Mouse (Mus musculus) myocyte (in vitro differentiated cells): ENCODE data around the gene Slc39a1.
A peak's percentile ranks its signal among the peaks of the same experiment; 100 is the strongest.

Source experiments
- CEBPB ChIP-seq: IDR thresholded peaks from 2 replicates; pipeline ENCODE4 v1.6.1; 2011; ENCODE audit warnings: mild to moderate bottlenecking, moderate library complexity; ENCODE audit not compliant: poor library complexity, insufficient read depth, severe bottlenecking
- MYOG ChIP-seq, 3 experiments: IDR thresholded peaks; one replicate each; pipeline ENCODE4 v1.6.1; 2011; ENCODE audit warnings: control low read depth in 2 of 3, low read depth in 2 of 3, mild to moderate bottlenecking in 2 of 3; ENCODE audit not compliant: insufficient read length in 2 of 3, control insufficient read depth in 1 of 3, insufficient read depth in 1 of 3
- POLR2A ChIP-seq: IDR thresholded peaks from one replicate; pipeline ENCODE4 v1.6.1; 2011; ENCODE audit warnings: low read depth, mild to moderate bottlenecking, control low read depth, moderate library complexity; ENCODE audit not compliant: insufficient read length
- POLR2AphosphoS2 ChIP-seq: IDR thresholded peaks from one replicate; pipeline ENCODE4 v1.6.1; 2011; ENCODE audit warnings: low read depth, control low read depth; ENCODE audit not compliant: insufficient read length
- TCF12 ChIP-seq: IDR thresholded peaks from one replicate; pipeline ENCODE4 v1.6.1; 2011; ENCODE audit warnings: mild to moderate bottlenecking, control low read depth; ENCODE audit not compliant: poor library complexity, insufficient read depth, severe bottlenecking
- TCF3 ChIP-seq: IDR thresholded peaks from one replicate; pipeline ENCODE4 v1.6.1; 2011; ENCODE audit warnings: low read depth, control low read depth; ENCODE audit not compliant: insufficient read length
- USF1 ChIP-seq: IDR thresholded peaks from one replicate; pipeline ENCODE4 v1.6.1; 2011; ENCODE audit warnings: low read depth, mild to moderate bottlenecking, control low read depth, moderate library complexity

DNA sequence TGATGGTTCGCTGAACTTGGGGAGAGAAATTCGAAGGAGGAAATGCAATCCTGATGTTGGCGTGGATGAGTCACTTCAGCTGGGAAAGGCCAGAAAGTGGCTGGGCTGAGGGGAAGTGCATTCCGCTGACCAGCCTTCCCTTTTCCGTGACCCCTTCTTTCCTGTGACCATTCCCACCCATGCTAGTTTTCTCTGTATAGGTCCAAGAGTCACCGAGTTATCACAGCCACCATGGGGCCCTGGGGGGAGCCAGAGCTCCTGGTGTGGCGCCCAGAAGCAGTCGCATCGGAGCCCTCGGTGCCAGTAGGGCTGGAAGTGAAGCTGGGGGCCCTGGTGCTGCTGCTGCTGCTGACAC, 751 bp downstream of the Slc39a1 start:
- TF ChIP-seq MYOG (IDR thresholded peaks at IDR 0.05; ENCODE audit: control insufficient read depth in 1 of 3, insufficient read depth in 1 of 3, insufficient read length in 2 of 3, low read depth in 2 of 3) (no peak), TCF12 (no peak), USF1 (no peak), CEBPB (no peak), POLR2A (no peak), TCF3 (no peak), POLR2AphosphoS2 (peak; percentile 15)
